Mouse (Mus musculus): Measurements from ENCODE around the gene Gnl1.
"Not testable (repeated sequence)": the region's sequence is repeated elsewhere in the genome, so short reads cannot be mapped to it uniquely, and the experiment has no call there.

Gnl1 gene

GRCm38 (mm10) chr17:35993675-35994074, 14.0 kb downstream of the Gnl1 start:
- ATAC-seq (ENCODE audit: insufficient number of reproducible peaks, low FRiP score, low TSS enrichment), result peak; percentile 53; the same call in 1 of the 2 replicates

DNA sequence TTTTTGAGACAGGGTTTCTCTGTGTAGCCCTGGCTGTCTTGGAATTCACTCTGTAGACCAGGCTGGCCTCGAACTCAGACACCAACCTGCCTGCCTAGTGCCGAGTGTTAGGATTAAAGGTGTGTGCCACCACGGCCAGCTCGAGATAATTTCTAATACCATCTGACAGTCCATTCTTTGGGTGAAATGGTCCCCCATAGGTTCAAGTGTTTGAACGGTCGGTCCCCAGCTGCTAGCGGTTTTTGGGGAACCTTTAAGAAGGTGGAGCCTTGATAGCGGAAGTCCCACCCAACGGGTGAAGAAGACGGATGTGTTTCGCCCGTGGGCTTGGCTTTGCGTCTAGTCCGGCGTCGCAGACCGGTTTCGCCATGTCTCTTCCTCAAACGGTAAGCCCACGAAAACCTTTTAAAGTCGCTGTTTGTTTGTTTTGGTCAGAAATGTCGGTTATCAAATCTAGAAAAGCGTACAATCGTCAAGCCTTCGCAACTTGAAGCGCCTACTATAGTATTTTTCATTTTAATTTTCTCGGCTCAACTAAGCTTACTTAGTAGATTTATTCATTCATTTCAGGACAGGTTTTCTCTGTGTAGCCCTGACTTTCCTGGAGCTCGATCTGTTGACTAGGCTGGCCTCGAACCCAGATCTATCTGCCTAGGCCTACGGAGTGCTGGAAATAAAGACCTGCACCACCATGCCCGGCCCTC, 14.7 kb downstream of the Gnl1 start:
- peak; percentile 74; the same call in 1 of the 2 replicates for ATAC-seq (ENCODE audit: insufficient number of reproducible peaks, low FRiP score, low TSS enrichment)

DNA sequence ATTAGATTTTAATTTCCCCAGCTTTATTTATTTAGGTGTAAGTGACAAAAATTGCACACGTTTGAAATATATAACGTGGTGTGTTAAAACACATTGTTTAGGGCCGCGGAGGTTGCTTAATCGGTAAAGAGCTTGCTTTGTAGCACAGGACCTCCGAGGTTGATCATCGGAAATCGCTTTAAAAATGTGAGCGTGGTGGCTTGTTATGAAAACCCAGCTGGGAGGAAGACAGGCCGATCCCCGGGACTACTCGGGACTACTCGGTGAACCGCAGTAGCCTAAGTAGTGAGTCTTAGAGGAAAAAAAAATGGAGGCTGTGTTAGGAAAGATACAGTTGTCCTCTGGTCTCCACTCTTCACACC, 15.2 kb downstream of the Gnl1 start:
- no peak for ATAC-seq (ENCODE audit: insufficient number of reproducible peaks, low FRiP score, low TSS enrichment)

GRCm38 (mm10) chr17:35996949-35997348, 17.3 kb downstream of the Gnl1 start:
- ATAC-seq (ENCODE audit: insufficient number of reproducible peaks, low FRiP score, low TSS enrichment), result peak; percentile 59

DNA sequence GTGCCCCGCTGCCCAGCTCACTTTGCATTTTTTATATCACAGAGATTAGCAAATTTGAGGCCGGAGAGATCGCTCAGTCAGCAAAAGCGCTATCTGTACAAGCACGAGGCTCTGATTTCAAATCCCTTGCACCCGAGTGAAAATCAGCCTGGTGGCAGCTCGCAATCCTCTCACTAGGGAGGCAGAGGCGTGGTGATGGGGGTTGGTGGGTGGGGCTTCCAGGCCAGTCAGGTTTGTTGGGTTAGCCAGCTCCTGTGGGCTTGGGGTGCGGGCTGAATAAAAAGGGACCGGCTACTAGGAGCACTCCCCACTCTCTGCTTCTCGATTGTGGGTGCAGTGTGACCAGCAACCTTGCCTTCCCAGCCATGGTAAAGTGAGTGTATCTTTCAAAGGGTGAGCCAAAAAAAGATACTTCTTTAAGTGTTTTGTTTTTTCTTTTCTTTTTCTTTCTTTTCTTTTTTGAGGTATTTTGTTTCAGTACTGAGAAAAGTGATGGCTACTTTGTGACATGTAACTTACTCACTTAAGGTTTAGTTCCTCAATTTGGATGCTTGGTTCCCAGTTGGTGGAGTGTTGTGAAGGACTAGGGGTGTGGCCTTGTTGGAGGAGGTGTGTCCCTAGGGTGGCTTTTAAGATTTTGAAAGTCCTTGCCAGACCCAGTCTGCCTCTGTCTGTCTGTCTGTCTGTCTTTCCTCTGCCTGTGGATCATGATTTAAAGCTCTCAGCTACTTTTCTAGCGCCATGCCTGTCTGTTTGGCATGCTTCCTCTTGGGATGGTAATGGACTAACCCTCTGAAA, 18.3 kb downstream of the Gnl1 start:
- no peak for ATAC-seq (ENCODE audit: insufficient number of reproducible peaks, low FRiP score, low TSS enrichment)

- ATAC-seq (ENCODE audit: insufficient number of reproducible peaks, low FRiP score, low TSS enrichment), result no peak
These were observed 19.1 kb downstream of the Gnl1 start for GRCm38 (mm10) chr17:35998545-35999305.

- ATAC-seq (ENCODE audit: insufficient number of reproducible peaks, low FRiP score, low TSS enrichment), result no peak
These were observed 19.7 kb downstream of the Gnl1 start for GRCm38 (mm10) chr17:35999356-35999755.

GRCm38 (mm10) chr17:36000349-36000748, 20.7 kb downstream of the Gnl1 start:
- ATAC-seq (ENCODE audit: insufficient number of reproducible peaks, low FRiP score, low TSS enrichment), result no peak

DNA sequence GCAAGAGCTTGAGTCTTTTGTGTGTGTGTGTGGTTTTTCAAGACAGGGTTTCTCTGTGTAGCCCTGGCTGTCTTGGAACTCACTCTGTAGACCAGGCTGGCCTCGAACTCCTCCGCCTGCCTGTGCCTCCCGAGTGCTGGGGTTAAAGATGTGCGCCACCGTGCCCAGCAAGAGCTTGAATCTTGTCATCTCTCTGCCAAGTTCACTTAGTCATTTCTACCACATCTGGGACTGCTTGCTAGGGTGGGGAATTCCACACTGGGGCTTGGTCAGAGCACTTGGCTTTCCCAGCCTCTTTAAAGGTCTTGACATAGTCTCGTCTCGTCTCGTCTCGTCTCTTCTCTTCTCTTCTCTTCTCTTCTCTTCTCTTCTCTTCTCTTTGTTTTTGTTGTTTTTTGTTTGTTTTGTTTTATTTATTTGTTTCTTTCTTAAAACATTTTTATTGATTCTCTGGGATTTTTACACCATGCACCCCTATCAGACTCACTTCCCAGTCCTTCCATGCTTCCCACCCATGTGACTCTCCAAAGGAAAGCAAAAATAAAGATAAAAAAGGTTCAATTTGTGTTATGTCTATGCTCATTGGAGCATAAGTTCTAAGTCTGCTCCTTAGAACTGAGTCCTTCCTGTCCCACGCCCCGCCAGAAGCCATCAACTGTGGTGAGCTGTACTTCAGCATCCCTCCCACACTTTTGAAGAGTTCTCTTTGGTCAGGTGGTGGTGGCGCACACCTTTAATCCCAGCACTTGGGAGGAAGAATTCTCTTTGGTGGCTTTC, 21.7 kb downstream of the Gnl1 start:
- ATAC-seq (ENCODE audit: insufficient number of reproducible peaks, low FRiP score, low TSS enrichment), result no peak

GRCm38 (mm10) chr17:36001966-36002365, 22.3 kb downstream of the Gnl1 start:
- no peak for ATAC-seq (ENCODE audit: insufficient number of reproducible peaks, low FRiP score, low TSS enrichment)

DNA sequence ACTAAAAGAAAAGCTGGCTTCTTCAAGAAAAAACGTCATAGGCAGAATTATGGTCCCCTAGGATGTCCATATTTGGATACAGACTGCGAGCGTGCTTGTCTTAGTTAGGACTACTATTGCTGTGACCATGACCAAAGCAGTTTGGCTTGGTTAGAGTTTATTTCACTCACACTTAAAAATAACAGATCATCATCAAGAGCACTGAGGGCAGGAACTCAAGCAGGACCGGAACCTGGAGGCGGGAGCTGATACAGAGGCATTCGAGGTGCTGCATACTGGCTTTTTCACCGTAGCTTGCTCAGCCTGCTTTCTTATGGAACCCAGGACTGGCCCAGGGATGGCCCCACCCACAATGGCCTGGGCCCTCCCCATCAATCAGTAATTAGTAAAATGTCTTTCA, 23.7 kb downstream of the Gnl1 start:
- ATAC-seq (ENCODE audit: insufficient number of reproducible peaks, low FRiP score, low TSS enrichment), result no peak

DNA sequence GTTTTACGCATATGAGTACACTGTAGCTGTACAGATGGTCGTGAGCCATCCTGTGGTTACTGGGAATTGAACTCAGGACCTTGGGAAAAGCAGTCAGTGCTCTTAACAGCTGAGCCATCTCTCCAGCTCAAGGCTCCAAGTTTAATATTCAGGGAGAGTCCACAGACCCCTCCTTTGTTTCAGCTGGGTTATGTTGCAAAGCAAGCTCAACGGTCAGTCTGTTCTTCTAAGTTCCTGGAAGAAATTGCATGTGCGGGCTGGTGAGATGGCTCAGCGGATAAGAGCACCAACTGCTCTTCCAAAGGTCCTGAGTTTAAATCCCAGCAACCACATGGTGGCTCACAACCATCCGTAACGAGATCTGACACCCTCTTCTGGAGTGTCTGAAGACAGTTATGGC, 24.8 kb downstream of the Gnl1 start:
- not testable (repeated sequence) for ATAC-seq (ENCODE audit: insufficient number of reproducible peaks, low FRiP score, low TSS enrichment)

DNA sequence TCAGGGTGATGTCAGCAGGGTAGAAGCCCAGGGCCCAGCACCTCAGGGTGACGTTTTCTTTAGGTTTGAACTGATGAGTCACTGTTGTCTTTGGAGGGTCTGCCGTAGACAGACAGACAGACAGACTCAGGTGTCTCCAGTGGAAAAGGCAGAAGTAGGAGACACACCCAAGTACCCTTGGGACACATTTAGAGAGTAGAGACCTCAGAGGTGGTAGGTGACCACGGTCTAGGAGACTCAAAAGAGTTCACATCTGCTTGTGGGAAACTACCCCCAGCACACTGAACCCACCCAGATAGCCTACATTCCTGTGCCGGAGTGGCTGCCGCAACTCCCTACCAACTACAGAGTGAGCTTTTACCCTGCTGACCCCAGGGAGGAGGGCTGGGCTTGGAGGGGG, 35.3 kb downstream of the Gnl1 start:
- ATAC-seq (ENCODE audit: insufficient number of reproducible peaks, low FRiP score, low TSS enrichment), result no peak

DNA sequence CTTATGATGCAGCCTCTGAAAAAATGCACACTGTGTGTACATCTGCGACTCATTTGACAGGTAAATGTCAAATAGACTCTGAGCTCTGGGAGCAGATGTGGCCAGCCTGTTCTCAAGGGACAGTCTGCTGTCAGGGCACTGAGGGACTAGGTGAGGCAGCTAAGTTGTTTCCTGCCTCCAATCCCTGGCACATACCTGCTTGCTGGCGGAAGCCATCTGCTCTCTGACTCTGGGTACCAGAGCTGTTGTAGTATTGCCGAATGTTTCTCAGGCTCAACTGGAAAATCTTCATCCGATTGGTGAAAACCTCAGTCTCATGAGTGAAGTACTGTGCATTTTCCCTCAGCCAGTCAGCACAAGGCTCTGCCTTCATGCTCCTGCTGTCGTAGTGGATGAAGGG, 37.4 kb downstream of the Gnl1 start:
- ATAC-seq (ENCODE audit: insufficient number of reproducible peaks, low FRiP score, low TSS enrichment), result no peak

- ATAC-seq (ENCODE audit: insufficient number of reproducible peaks, low FRiP score, low TSS enrichment), result no peak
These were observed 39.3 kb downstream of the Gnl1 start for GRCm38 (mm10) chr17:36018979-36019378.

DNA sequence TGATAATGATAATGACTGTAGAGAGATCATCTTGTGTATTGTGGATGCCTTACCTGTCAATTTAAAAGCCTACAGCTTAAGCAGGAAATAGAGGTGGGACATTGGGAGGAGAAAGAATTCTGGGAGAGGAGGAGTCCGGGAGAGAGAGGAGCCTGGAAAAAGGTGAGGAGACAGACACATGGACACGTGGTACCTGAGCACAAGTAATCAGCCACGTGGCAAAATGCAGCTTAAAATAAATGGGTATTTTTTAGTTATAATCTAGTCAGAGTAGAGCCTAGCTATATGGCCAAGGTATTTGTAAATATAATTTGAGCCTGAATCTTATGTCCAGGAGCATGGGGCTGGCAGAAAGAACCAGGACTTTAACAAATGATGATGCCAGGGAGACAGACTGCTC, 39.9 kb downstream of the Gnl1 start:
- ATAC-seq (ENCODE audit: insufficient number of reproducible peaks, low FRiP score, low TSS enrichment), result no peak

DNA sequence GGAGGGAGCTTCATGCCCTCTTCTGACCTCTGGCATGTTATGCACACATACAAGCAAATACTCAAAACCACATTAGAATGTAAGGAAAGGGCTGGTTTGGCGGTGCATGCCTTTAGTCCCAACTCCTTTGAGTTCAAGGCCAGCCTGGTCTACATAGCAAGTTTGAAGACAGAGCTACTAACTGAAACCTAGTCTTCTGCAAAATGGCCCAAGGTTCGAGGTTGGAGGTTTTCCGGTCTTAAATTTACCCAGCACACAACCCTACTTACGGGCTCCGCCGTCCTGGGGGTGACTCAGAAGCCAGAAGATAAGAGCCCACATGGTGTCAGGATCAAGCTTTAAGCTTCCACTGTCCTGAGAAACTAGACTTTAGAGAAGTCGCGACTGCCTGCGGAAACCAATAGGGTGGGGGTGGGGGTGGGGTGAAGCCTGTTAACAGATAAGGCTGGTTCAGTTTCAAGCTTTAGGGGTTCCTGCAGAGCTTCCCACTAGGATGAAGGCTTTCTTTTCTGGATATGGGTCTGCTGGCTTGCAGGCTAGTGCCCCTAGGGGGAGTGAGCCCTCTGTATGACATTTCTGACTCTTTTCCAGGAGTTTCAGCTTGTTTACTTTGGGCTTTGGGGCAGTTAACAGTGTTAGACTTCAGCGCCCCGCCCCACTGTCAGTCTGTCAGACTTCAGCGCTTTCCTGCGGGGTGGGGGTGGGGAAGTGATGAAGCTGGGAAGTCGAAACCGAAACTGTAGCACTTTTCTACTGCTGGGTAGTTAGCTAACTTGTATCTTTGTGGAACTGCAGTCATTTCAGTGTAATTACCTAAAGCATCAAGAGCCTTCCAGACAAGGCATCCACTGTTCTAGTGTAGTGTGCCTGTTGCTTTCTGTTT, 40.8 kb downstream of the Gnl1 start, which contains the start of gene H2-T24:
Gene H2-T24, minus strand, starts transcription at position 370 of the 883 bp plus-strand sequence.
- ATAC-seq (ENCODE audit: insufficient number of reproducible peaks, low FRiP score, low TSS enrichment), result no peak

- no peak for ATAC-seq (ENCODE audit: insufficient number of reproducible peaks, low FRiP score, low TSS enrichment)
These were observed 41.7 kb downstream of the Gnl1 start for GRCm38 (mm10) chr17:36021309-36021708.

DNA sequence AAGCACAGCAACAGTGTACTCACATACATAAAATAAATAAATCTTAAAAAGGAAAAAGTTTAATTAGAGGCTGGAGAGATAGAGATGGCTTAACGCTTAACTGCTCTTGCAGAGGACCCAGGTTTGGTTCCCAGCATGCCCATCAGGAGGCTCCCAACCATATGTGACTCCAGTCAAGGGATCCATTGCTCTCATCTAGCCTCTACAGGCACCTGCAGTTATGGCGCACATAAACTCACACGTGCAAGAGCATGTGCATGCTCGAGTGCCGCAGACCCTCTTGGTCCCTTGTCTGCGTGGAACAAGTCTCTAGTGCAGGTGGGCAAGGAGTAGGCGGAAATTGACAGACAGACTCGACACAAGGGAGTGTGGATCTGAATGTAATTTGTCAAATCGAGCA, 42.4 kb downstream of the Gnl1 start:
- no peak for ATAC-seq (ENCODE audit: insufficient number of reproducible peaks, low FRiP score, low TSS enrichment)
